Mouse (Mus musculus): ENCODE measurements around the gene Gpr62.

DNA sequence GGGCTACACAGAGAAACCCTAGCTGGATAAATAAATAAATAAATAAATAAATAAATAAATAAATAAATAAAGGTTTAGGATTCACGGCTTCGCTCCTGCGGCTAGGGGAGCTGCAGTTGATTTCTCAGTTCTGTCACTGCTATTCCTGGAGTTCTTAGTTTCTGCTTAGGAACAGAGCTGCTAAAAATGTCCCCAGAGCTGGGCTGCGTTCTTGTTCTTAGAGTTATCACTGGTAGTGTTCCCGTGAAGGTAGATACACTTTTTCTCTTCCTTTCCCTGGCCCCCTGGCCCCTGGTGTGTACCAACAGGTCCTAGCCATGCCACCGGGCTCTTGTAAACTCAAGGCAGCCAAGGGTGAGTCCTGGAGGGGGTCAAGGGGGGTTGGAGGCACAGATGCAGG, 48.9 kb downstream of the Gpr62 start:
- no peak for TF ChIP-seq CTCF (IDR thresholded peaks at IDR 0.05; ENCODE audit: borderline replicate concordance, control insufficient read depth, extremely low read depth, insufficient read depth, low read length, poor library complexity)
- no peak for TF ChIP-seq POLR2A (IDR thresholded peaks at IDR 0.05; ENCODE audit: control insufficient read depth, extremely low read depth, insufficient read depth, low read length, poor library complexity)

Data from thymus, adult 2 months (tissue).